16 mouse cellular contexts compared by ENCODE assay signal in genomic region chr2:157563031-157563430, GRCm38 (mm10). TPM values are rescaled to one million over a fixed set of nuclear protein-coding genes. Genes with fewer than 3 reads are reported as not detected.
DNase-seq lines count a peak whose midpoint lies in the region; ATAC-seq and TF ChIP-seq lines count a peak whose summit lies in the region.
"Had no signal": no experiment of that assay in that cellular context is flagged by ENCODE, and none has a peak within 500 bp of the region (broad histone marks: within the 10 kb centered on the region; RNA-seq: fewer than 3 reads in every experiment).

No protein-coding gene starts in this region.

- no peak overlapping the region for H3K9ac ChIP-seq in neural tube, embryonic 11.5 days (ENCODE audit: low read length)
- H3K9ac ChIP-seq in forebrain, embryonic 13.5 days = peak overlapping the region; percentile 98
- no peak overlapping the region for H3K9ac ChIP-seq in hindbrain, postnatal 0 days (replicated peaks; ENCODE audit: low read length)
- H3K9ac ChIP-seq: embryonic facial prominence, embryonic 13.5 days had no signal

- peak; percentile 22 for DNase-seq in neural tube, embryonic 11.5 days (ENCODE audit: low spot score)
- DNase-seq in neural tube, embryonic 10.5 days (ENCODE audit: extremely low spot score, low spot score) = no peak
- DNase-seq in hindbrain, postnatal 0 days (ENCODE audit: low spot score) = no peak
- no peak for DNase-seq in frontal cortex, postnatal 14 days (ENCODE audit: low spot score in 2 of 2)
- DNase-seq in left cerebral cortex, postnatal 14 days (ENCODE audit: low spot score in 2 of 2) = no peak
- no peak for DNase-seq in adipocyte (ENCODE audit: low spot score)
- DNase-seq in heart, postnatal 14 days = no peak
- DNase-seq: adrenal gland, postnatal 36 days; cerebellum, adult 8-10 months; heart, postnatal 4 days; liver; lung, postnatal 10 days; thymus, postnatal 14 days had no signal

- no peak overlapping the region for H3K4me2 ChIP-seq in neural tube, embryonic 11.5 days (ENCODE audit: low read depth)
- H3K4me2 ChIP-seq in forebrain, embryonic 13.5 days = peak overlapping the region; percentile 83
- 0 out of 2 replicates have a peak overlapping the region, but pooled peaks have one; percentile 13 for H3K4me2 ChIP-seq in hindbrain, postnatal 0 days (ENCODE audit: low read depth, low read length)

- 53% methylated on average over 2 of the region's 2 CpGs for WGBS in neural tube, embryonic 11.5 days
- WGBS in forebrain, embryonic 13.5 days = 47% methylated on average over 2 of the region's 2 CpGs
- WGBS in hindbrain, postnatal 0 days = 39% methylated on average over 2 of the region's 2 CpGs

- H3K27ac ChIP-seq in neural tube, embryonic 11.5 days (ENCODE audit: low read depth, low read length) = no peak overlapping the region
- H3K27ac ChIP-seq in forebrain, embryonic 13.5 days = peak overlapping the region; percentile 89
- H3K27ac ChIP-seq in hindbrain, postnatal 0 days = peak overlapping the region; percentile 49; the same call in 1 of the 2 replicates
- H3K27ac ChIP-seq: embryonic facial prominence, embryonic 13.5 days had no signal

- H3K36me3 ChIP-seq in neural tube, embryonic 11.5 days (ENCODE audit: control insufficient read depth, insufficient read depth, low read length) = peaks cover 13% of the 10 kb centered on the region
- H3K36me3 ChIP-seq in forebrain, embryonic 13.5 days (ENCODE audit: poor library complexity, severe bottlenecking) = peaks cover 58% of the 10 kb centered on the region
- H3K36me3 ChIP-seq in hindbrain, postnatal 0 days (ENCODE audit: insufficient read depth, low read length) = peaks cover 7% of the 10 kb centered on the region; the same call in 1 of the 2 replicates

- intact Hi-C loops in left cerebral cortex, postnatal 14 days (cut with DNase I) = no loop called here
- intact Hi-C loops in heart, postnatal 14 days (cut with DNase I) = no loop called here

- H3K27me3 ChIP-seq in neural tube, embryonic 11.5 days (ENCODE audit: control insufficient read depth, insufficient read depth, low read length) = no peaks in the 10 kb centered on the region
- no peaks in the 10 kb centered on the region for H3K27me3 ChIP-seq in forebrain, embryonic 13.5 days
- H3K27me3 ChIP-seq in hindbrain, postnatal 0 days (ENCODE audit: insufficient read depth, low read length) = no peaks in the 10 kb centered on the region
- H3K27me3 ChIP-seq: embryonic facial prominence, embryonic 13.5 days had no signal

- no peak for TF ChIP-seq CTCF in hindbrain, postnatal 0 days (IDR thresholded peaks at IDR 0.05; ENCODE audit: low read depth)

- H3K4me1 ChIP-seq in neural tube, embryonic 11.5 days (ENCODE audit: control insufficient read depth, insufficient read depth, low read length) = peaks cover 7% of the 10 kb centered on the region; the same call in 1 of the 2 replicates
- H3K4me1 ChIP-seq in forebrain, embryonic 13.5 days = peaks cover 54% of the 10 kb centered on the region
- peaks cover 12% of the 10 kb centered on the region for H3K4me1 ChIP-seq in hindbrain, postnatal 0 days (ENCODE audit: insufficient read depth, low read length)

- H3K4me3 ChIP-seq in neural tube, embryonic 11.5 days (ENCODE audit: low read depth, low read length) = no peak overlapping the region
- peak overlapping the region; percentile 58 for H3K4me3 ChIP-seq in forebrain, embryonic 13.5 days
- H3K4me3 ChIP-seq in hindbrain, postnatal 0 days (ENCODE audit: low read length) = no peak overlapping the region
- H3K4me3 ChIP-seq: embryonic facial prominence, embryonic 13.5 days had no signal

- ATAC-seq in neural tube, embryonic 11.5 days (ENCODE audit: insufficient read depth, low FRiP score, low TSS enrichment) = no peak
- no peak for ATAC-seq in forebrain, embryonic 13.5 days
- no peak for ATAC-seq in hindbrain, postnatal 0 days
- ATAC-seq: CD4-positive, CD25-positive, alpha-beta regulatory T cell, adult 4 months had no signal

- H3K9me3 ChIP-seq in neural tube, embryonic 11.5 days (ENCODE audit: control insufficient read depth, low read length) = peaks cover 8% of the 10 kb centered on the region
- peaks cover 34% of the 10 kb centered on the region for H3K9me3 ChIP-seq in forebrain, embryonic 13.5 days (replicated peaks)
- H3K9me3 ChIP-seq in hindbrain, postnatal 0 days (ENCODE audit: low read length) = peaks cover 5% of the 10 kb centered on the region; the same call in 1 of the 2 replicates

RNA-seq across cellular contexts. Expression of gene Nnat, which starts 3.2 kb away (rescaled TPM):
- polyA plus RNA-seq in neural tube, embryonic 11.5 days (2014; fragmentation: Nextera tagmentation; extraction: Ambion mirVana) = 1,357 and 1,505 TPM in 2 replicates
- 6,508 and 7,407 TPM in 2 replicates for polyA plus RNA-seq in forebrain, embryonic 13.5 days (2015; fragmentation: Nextera tagmentation; extraction: Ambion mirVana)
- 8,203 and 10,251 TPM in 2 replicates for total RNA-seq in hindbrain, postnatal 0 days (2014; rRNA removed)
- polyA plus RNA-seq in hindbrain, postnatal 0 days (2015; fragmentation: Nextera tagmentation; extraction: Ambion mirVana) = 5,188 and 5,840 TPM in 2 replicates
- 100 to 1,000 TPM; 283 to 425 TPM for total RNA-seq in left cerebral cortex, postnatal 14 days (2021)
- total RNA-seq in heart, postnatal 14 days (2021) = 1 to 10 TPM; 3.6 to 7.5 TPM

RNA-seq across cellular contexts. Expression of gene Blcap, which starts 8.0 kb away (rescaled TPM):
- polyA plus RNA-seq in neural tube, embryonic 11.5 days (2014; fragmentation: Nextera tagmentation; extraction: Ambion mirVana) = 99.5 and 105 TPM in 2 replicates
- 161 and 187 TPM in 2 replicates for polyA plus RNA-seq in forebrain, embryonic 13.5 days (2015; fragmentation: Nextera tagmentation; extraction: Ambion mirVana)
- total RNA-seq in hindbrain, postnatal 0 days (2014; rRNA removed) = 207 and 253 TPM in 2 replicates
- 263 and 284 TPM in 2 replicates for polyA plus RNA-seq in hindbrain, postnatal 0 days (2015; fragmentation: Nextera tagmentation; extraction: Ambion mirVana)
- 100 to 1,000 TPM; 103 to 116 TPM for total RNA-seq in left cerebral cortex, postnatal 14 days (2021)
- total RNA-seq in heart, postnatal 14 days (2021) = 10 to 100 TPM; 59.0 to 59.5 TPM

Comparison
In these comparisons a context has a peak if more than half of its experiments do, and no peak if none do; other contexts are left out.
1. RNA of gene Nnat, which starts 3.2 kb away (total RNA-seq): 8,203 to 10,251 TPM in hindbrain, postnatal 0 days and 283 to 425 TPM in left cerebral cortex, postnatal 14 days; 3.6 to 7.5 TPM in heart, postnatal 14 days; every median in the first group is over 10 times any median in the second.